Mouse (Mus musculus) C2C12 (cell line): Measurements from ENCODE around the gene Olfr775. TPM values are rescaled to one million over a fixed set of nuclear protein-coding genes. Genes with fewer than 3 reads are reported as not detected.

Experiments
- H3K27me3 ChIP-seq: one replicate; pipeline ENCODE4 v1.6.1; 2011; ENCODE audit not compliant: control insufficient read depth, insufficient read depth, insufficient read length
- H3K36me3 ChIP-seq: one replicate; pipeline ENCODE4 v1.6.1; 2011; ENCODE audit not compliant: control insufficient read depth, insufficient read depth
- H3K4me3 ChIP-seq: one replicate; pipeline ENCODE4 v1.5.1; 2011; ENCODE audit warnings: mild to moderate bottlenecking, control low read depth; ENCODE audit not compliant: poor library complexity, insufficient read depth, severe bottlenecking
- H3K79me2 ChIP-seq: one replicate; pipeline ENCODE4 v1.6.1; 2011; ENCODE audit not compliant: control insufficient read depth, insufficient read depth
- H3K79me3 ChIP-seq: one replicate; pipeline ENCODE4 v1.6.1; 2011; ENCODE audit warnings: low read depth, control low read depth
- H3ac ChIP-seq: one replicate; pipeline ENCODE3; 2011; ENCODE audit warnings: low read depth; ENCODE audit not compliant: control insufficient read depth, insufficient read length
- CEBPB ChIP-seq: IDR thresholded peaks from one replicate; pipeline ENCODE4 v1.6.1; 2011; ENCODE audit warnings: low read depth, mild to moderate bottlenecking, control low read depth, moderate library complexity
- CTCF ChIP-seq: IDR thresholded peaks from one replicate; pipeline ENCODE4 v1.5.1; 2011; ENCODE audit not compliant: control insufficient read depth, insufficient read depth, insufficient read length
- FOSL1 ChIP-seq: IDR thresholded peaks from one replicate; pipeline ENCODE4 v1.8.0; 2011; ENCODE audit warnings: mild to moderate bottlenecking, low read length; ENCODE audit not compliant: poor library complexity, insufficient read depth, severe bottlenecking
- MAX ChIP-seq: IDR thresholded peaks from one replicate; pipeline ENCODE4 v1.6.1; 2011; ENCODE audit warnings: mild to moderate bottlenecking, control low read depth
- MYOD1 ChIP-seq: IDR thresholded peaks from one replicate; pipeline ENCODE4 v1.6.1; 2011; ENCODE audit warnings: low read depth; ENCODE audit not compliant: control insufficient read depth, insufficient read length
- MYOG ChIP-seq: IDR thresholded peaks from one replicate; pipeline ENCODE4 v1.6.1; 2011; ENCODE audit not compliant: control insufficient read depth, insufficient read length; ENCODE audit errors: extremely low read depth
- USF1 ChIP-seq: IDR thresholded peaks from one replicate; pipeline ENCODE4 v1.6.1; 2011; ENCODE audit warnings: low read depth, mild to moderate bottlenecking, control low read depth, moderate library complexity
- long read RNA-seq, 2 experiments: library from polyadenylated mRNA; unstranded; transcript quantifications; one replicate each; pipeline ENCODE4 v2.0.0; 2019 to 2020
- polyA plus RNA-seq: library from polyadenylated mRNA; unstranded; fragments of >200 nt; fragmentation: generic; extraction: Trizol; gene quantifications from one replicate; pipeline ENCODE4 v1.2.1, GENCODE M21; 2012; ENCODE audit warnings: missing spikeins

Olfr775 gene
- polyA plus RNA-seq = not detected
- long read RNA-seq, experiment 1 = 0 reads
- long read RNA-seq, experiment 2 = 0 reads

DNA sequence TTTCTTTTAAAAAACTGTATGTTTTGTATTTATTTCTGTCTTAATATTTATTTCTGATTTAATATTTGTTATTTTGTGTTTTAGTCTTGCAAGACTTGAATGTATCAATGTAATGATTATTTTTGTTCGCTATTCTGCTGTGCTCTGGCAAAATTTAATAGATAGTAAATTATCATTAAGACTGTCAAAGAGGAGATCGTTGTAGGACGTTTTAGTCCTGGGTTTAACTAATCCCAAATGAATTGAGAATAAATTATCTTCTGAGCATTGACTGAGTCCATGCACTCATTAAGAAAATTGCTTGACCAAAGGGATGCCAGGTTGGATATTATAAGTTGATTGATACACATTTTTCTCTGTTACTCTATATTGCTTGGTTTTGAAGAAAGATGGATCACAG, at the start of gene Olfr775:
Olfr775 (plus strand) TSS at position 301 of the 400 bp plus-strand sequence.
- no peak within 1 kb of the TSS for H3ac ChIP-seq
- TF ChIP-seq CEBPB (no peak), MYOG (no peak), FOSL1 (no peak), MYOD1 (no peak), MAX (no peak), USF1 (no peak), CTCF (no peak)
- no peaks in the 10 kb centered on the region for H3K79me2 ChIP-seq
- no peaks in the 10 kb centered on the region for H3K79me3 ChIP-seq
- H3K27me3 ChIP-seq = no peaks in the 10 kb centered on the region
- H3K4me3 ChIP-seq = no peak within 1 kb of the TSS
- no peaks in the 10 kb centered on the region for H3K36me3 ChIP-seq

DNA sequence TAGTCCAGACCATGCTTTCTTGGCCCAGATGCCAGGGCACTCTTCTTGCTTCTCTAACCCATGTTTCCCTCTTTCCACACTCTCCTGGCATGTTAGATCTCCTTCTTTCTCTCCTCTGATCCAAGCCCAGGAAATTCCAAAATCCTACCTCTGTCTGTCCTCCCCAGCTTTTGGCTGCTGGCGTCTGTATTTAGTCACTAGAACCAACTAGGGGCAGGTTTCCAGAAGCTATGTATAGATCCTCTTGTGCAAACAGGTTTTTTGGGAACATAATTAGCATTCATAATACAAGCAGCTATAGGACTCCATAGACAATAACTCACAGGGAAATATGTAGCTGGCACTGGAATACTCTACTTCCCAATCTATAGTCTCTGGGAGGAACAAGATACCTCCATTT, 17.5 kb upstream of the Olfr775 start:
- TF ChIP-seq FOSL1 (no peak), MYOD1 (no peak), MYOG (no peak), MAX (no peak), CEBPB (no peak), CTCF (no peak), USF1 (no peak)

DNA sequence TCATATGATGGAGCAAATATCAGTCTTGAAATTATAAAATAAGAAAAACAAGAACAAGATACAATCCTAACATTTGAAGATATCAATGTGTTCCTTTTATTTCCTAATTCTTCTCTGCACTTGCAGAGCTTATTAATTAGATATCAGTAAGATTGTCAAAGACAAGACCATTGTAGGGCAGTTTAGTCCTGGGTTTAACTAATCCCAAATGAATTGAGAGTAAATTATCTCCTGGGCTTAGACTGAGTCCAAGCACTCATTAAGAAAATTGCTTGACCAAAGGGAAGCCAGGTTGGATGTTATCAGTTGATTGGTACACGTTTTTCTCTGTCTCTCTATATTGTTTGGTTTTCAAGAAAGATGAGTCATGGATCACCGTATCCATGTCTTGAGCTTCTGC, 12.3 kb upstream of the Olfr775 start, which contains the start of gene Olfr774:
Olfr774 (plus strand) TSS at position 301 of the 400 bp plus-strand sequence.
- TF ChIP-seq CEBPB (no peak), FOSL1 (no peak), USF1 (no peak), CTCF (no peak), MYOG (no peak), MYOD1 (no peak), MAX (no peak)
- Histone ChIP-seq H3K27me3 (no peaks in the 10 kb centered on the region), H3K79me2 (no peaks in the 10 kb centered on the region), H3ac (no peak within 1 kb of the TSS), H3K4me3 (no peak within 1 kb of the TSS), H3K36me3 (no peaks in the 10 kb centered on the region), H3K79me3 (no peaks in the 10 kb centered on the region)

More for the DNA sequence above, 17.5 kb upstream of the Olfr775 start:
- Histone ChIP-seq H3K27me3 (no peaks in the 10 kb centered on the region), H3K36me3 (no peaks in the 10 kb centered on the region), H3ac (no peak overlapping the region), H3K4me3 (no peak overlapping the region), H3K79me3 (no peaks in the 10 kb centered on the region), H3K79me2 (no peaks in the 10 kb centered on the region)

DNA sequence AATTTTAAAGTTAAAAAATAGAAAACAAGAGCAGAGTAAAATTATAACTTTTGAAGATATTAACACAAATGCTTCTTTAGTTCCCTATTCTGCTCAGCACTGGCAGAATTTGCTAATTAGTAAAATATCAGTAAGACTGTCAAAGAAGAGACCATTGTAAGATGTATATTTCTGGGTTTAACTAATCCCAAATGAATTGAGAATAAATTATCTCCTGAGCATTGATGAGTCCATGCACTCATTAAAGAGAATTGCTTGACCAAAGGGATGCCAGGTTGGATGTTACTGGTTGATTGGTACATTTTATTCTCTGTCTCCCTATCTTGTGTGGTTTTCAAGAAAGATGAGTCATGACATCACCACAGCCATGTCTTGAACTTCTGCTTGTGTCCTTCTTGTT, 10.6 kb downstream of the Olfr775 start, which contains the start of gene Olfr776:
Olfr776 (plus strand) TSS at position 301 of the 400 bp plus-strand sequence.
- H3ac ChIP-seq = no peak within 1 kb of the TSS
- TF ChIP-seq FOSL1 (no peak), CTCF (no peak), MYOD1 (no peak), MYOG (no peak), MAX (no peak), CEBPB (no peak), USF1 (no peak)
- H3K4me3 ChIP-seq = no peak within 1 kb of the TSS
- no peaks in the 10 kb centered on the region for H3K79me3 ChIP-seq
- H3K27me3 ChIP-seq = no peaks in the 10 kb centered on the region
- no peaks in the 10 kb centered on the region for H3K36me3 ChIP-seq
- H3K79me2 ChIP-seq = no peaks in the 10 kb centered on the region

DNA sequence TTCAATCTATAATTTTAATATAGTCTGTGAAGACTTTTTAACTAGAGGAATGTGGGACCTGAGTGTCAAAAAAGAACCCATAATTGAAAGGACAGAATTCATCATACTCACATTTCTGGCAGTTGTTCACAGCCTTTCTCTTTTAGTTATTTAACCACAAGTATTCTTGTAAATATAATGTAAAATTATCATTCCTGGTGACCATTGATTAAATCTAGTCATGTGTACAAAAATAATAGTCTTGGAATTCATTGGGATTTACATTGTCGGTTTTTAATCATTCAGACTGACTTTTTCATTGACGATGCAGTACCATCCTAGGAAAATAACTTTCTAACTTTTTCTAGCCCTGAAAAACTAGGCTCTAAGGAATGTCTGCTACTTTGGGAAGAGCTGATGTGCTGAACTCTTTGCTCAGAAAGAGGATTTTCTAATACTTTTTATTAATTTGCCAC, 22.9 kb downstream of the Olfr775 start, which contains the start of gene Olfr777:
Olfr777 (minus strand) TSS at position 405 of the 455 bp plus-strand sequence.
- Histone ChIP-seq H3ac (no peak within 1 kb of the TSS), H3K36me3 (no peaks in the 10 kb centered on the region), H3K79me3 (no peaks in the 10 kb centered on the region), H3K79me2 (no peaks in the 10 kb centered on the region), H3K27me3 (no peaks in the 10 kb centered on the region), H3K4me3 (no peak within 1 kb of the TSS)
- no peak for TF ChIP-seq MAX
- TF ChIP-seq USF1 = no peak
- TF ChIP-seq FOSL1 = no peak
- TF ChIP-seq MYOG = no peak
- TF ChIP-seq MYOD1 = no peak
- no peak for TF ChIP-seq CTCF
- TF ChIP-seq CEBPB = no peak

Other genes starting within 250 kb of the Olfr775 start
- gene Olfr763, start 237.6 kb upstream of the Olfr775 start, polyA plus RNA-seq = not detected
- not detected for gene Olfr764-ps1, start 208.5 kb upstream of the Olfr775 start, polyA plus RNA-seq
- not detected for gene Olfr765, start 198.4 kb upstream of the Olfr775 start, polyA plus RNA-seq
- not detected for gene Olfr766-ps1, start 179.4 kb upstream of the Olfr775 start, polyA plus RNA-seq
- gene Olfr767, start 165.5 kb upstream of the Olfr775 start, polyA plus RNA-seq = not detected
- not detected for gene Olfr768, start 149.0 kb upstream of the Olfr775 start, polyA plus RNA-seq
- gene Olfr769, start 130.6 kb upstream of the Olfr775 start, polyA plus RNA-seq = not detected
- not detected for gene Olfr770, start 109.4 kb upstream of the Olfr775 start, polyA plus RNA-seq
- not detected for gene Olfr771, start 83.7 kb upstream of the Olfr775 start, polyA plus RNA-seq
- gene Olfr772, start 70.5 kb upstream of the Olfr775 start, polyA plus RNA-seq = not detected
- not detected for gene Olfr773, start 61.0 kb upstream of the Olfr775 start, polyA plus RNA-seq
- gene Olfr774, start 12.2 kb upstream of the Olfr775 start, polyA plus RNA-seq = not detected
- gene Olfr776, start 10.7 kb downstream of the Olfr775 start, polyA plus RNA-seq = not detected
- not detected for gene Olfr777, start 23.1 kb downstream of the Olfr775 start, polyA plus RNA-seq
- not detected for gene Olfr780, start 69.7 kb downstream of the Olfr775 start, polyA plus RNA-seq
- gene Olfr781, start 80.4 kb downstream of the Olfr775 start, polyA plus RNA-seq = not detected
- gene Olfr782, start 100.4 kb downstream of the Olfr775 start, polyA plus RNA-seq = not detected
- 0.02 TPM for gene Olfr784, start 135.7 kb downstream of the Olfr775 start, polyA plus RNA-seq
- gene Olfr785, start 157.0 kb downstream of the Olfr775 start, polyA plus RNA-seq = not detected
- not detected for gene Olfr786, start 178.9 kb downstream of the Olfr775 start, polyA plus RNA-seq
- not detected for gene Olfr787, start 213.4 kb downstream of the Olfr775 start, polyA plus RNA-seq
- gene Olfr788, start 222.6 kb downstream of the Olfr775 start, polyA plus RNA-seq = not detected
- not detected for gene Olfr789, start 236.3 kb downstream of the Olfr775 start, polyA plus RNA-seq